Mouse (Mus musculus): ENCODE measurements around the gene Ech1.

The Ech1 gene

DNA sequence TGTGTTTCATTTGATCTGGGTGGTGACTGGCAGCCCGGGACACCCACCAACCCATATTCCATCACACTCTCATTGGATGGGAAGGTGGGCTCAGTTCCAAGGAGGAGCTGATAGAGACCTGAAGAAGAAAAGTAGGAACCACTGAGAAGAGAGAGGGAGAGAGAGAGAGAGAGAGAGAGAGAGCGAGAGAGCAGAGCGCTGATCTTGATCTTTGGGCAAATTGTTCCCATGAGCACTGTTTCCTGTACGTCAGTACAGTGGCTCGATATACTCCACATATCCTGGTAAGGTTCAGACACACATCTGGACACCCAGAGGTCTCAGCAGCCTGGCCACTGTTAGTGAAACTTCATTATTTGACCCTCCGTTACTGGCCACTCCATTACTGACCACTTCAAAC is 38.5 kb downstream of the Ech1 start, which contains the start of gene Lgals7:
Lgals7 (plus strand) TSS at position 314 of the 400 bp plus-strand sequence.
- no peak for DNase-seq

DNA sequence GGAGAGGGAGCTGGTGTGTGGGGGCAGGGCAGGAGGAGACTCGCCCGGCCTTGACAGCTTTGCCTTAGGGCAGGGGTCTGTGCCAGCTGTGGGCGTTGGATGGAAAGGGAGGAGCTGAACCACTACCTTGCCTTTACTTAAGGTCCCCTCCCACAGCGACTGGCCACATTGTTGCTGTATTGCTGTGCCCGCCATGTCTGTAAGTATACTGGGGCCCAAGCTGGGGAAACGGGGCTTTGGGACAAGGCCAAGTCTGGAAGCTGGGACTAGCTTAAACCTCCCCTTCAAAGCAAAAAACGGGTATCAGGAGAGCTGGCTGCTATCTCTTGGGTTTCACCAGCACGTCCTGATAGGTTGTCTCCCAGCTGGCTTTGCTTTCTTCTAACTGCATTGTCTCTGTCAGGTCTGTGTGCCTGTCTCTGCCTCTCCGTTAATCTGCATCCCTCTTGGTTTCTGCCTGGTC is 39.3 kb downstream of the Ech1 start:
- DNase-seq = no peak

DNA sequence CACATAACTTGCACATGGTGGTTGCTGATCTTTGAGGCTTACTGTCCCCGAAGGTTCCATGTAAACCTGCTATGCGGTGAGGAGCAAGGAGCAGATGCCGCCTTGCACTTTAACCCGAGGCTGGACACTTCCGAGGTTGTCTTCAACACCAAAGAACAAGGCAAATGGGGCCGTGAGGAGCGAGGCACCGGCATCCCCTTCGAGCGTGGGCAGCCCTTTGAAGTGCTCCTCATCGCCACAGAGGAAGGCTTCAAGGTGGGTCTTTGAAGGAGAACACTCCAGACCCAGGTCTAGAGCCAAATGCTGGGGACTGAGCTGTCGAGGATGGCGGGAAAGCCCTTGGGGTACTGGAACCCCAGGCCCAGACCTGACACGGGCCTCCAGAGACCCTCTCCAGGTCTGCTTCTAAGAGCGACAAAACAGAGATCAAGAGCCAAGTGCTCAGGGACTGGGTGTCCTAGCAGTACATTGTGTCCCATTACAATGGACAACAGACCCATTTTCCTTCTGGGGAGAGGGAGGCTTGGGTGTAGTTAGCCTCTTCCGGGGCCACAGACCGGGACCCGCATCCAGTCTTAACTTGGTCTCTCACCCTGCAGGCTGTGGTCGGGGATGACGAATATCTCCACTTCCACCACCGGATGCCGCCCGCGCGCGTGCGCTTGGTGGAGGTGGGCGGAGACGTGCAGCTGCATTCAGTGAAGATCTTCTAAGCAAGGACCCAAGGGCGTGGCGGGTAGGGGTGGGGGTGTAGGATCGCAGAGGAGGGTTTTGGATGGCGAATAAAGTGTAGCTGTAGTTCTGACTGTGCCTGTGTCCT is 40.7 kb downstream of the Ech1 start:
- peak; percentile 95 to 97 for DNase-seq

DNA sequence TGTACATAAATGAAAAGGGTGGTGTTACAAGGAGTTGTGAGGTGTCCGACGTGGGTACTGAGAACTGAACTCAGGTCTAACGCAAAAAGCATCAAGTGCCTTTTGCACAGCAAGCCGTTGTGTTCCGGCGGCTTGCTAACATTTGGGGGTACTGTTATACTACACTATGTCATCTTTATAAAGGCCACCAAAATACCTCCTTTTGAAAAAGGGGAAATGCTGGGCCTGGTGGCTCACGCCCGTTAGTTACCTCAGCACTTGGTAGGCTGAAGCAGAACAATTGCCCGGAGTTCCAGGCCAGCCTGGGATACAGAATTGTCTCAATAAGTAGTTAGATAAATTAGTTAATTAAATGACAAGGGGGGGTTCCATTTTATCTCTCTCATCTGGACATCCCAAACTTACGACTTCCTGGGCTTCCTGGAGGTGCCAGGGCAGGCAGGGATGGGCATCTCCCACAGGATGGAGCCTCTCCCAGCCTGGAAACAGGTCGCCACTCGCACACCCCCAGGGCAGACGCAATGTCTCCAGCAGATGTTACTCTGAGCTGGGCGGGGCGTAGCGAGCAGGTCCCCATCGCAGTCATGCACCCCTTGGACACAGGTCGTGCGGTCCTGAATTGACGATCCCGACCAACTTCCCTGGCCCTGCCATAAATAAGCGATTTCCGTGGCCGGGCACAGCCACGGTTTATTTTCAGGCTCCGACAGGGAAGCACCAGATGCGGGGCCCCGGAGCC is 41.9 kb downstream of the Ech1 start:
- peak; percentile 29 to 41 for DNase-seq

DNA sequence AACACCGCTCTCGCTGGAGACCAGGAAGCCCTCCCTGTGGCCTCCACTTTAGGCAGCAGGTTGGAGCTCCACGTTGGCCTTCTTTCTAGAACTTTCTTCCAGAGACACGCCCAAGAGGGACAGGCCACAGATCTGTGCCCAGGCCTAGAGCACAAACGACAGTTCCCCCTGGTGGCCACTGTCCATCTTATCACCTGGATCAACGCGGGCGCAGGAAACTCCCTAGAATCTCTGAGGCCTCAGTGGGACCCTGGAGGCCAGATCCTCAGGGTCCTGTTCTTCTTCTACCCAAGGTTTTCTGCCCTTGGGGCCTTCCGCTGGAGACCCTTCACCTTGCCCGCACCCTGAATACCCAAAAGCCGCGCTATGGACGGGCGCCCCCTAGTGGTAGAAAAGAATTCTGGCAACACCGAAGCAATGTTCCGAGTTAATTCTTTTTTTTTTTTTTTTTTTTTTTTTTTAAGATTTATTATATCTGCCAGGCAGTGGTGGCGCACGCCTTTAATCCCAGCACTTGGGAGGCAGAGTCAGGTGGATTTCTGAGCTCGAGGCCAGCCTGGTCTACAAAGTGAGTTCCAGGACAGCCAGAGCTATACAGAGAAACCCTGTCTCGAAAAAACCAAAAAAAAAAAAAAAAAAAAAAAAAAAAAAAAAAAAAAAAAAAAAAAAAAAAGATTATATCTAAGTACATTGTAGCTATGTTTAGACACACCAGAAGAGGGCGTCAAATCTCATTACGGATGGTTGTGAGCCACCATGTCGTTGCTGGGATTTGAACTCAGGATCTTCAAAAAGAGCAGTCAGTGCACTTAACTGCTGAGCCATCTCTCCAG is 42.7 kb downstream of the Ech1 start:
- DNase-seq = peak; percentile 89 to 91

DNA sequence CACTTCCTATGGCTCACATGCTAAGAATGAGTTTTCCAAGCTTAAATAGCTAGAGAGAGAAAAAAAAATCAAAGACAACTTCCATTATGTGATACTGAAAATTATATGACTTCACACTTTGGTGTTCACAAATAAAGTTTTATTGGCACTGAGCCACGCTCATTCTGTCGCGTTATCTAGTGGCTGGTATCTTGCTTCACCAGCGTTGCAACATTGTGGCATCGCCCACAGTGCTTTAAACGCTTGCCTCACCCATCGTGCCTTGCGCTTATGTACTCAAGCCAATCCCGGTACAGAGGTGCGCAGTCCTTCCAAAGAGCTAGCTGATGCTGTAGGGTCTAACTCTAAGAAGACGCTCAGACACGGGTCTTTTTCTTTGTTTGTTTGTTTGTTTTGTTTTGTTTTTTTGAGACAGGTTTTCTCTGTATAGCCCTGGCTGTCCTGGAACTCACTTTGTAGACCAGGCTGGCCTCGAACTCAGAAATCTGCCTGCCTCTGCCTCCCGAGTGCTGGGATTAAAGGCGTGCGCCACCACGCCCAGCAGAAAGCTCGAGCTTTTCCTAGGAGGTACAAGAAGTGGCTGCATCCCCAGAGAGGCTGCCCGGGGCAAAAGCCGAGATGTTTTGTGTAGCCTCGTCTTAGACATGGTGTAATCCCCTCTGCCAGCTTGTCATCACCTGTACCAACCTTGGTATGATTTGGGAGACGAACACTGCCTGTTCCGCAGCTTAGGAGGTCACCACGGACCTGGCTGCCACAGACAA is 46.1 kb downstream of the Ech1 start:
- DNase-seq = no peak

DNA sequence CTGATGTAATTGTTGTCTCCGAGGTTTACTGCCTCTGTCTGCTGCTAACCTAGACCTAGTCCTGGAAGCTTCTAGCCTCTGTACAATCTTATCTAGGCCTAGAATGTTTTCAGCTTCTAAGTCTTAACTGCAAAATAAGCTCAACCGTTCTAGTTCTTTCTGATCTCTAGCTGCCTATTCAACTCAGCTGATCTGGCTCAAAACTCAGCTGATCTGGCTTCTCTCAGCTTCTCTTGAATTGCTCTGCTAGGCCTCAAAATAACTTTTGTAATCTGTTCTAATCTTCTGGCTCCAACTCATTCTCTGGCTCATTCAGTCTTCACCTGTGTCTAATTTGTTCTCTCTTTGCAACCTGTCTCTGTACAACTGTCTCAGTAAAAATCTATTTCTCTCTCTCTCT is 49.5 kb downstream of the Ech1 start:
- DNase-seq = no peak

DNA sequence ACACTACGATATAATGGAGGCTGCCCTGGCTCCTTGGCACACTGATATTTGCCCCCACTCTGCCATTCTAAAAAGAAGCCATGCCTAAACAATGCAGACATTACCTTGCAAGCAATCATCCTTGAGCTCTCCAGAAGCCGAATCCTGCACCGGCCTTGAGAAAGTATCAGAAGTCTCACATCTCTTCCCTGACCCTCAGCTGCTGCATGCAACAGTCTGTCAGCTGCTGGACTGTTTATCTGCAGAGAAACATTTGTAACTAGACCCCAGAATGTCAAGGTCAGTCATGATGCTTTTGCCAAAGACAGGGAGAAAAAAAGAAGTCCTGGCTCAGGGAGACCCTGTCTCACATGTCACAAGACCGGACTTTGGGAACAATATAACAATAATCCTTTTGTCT is 51.1 kb downstream of the Ech1 start:
- no peak for DNase-seq

DNA sequence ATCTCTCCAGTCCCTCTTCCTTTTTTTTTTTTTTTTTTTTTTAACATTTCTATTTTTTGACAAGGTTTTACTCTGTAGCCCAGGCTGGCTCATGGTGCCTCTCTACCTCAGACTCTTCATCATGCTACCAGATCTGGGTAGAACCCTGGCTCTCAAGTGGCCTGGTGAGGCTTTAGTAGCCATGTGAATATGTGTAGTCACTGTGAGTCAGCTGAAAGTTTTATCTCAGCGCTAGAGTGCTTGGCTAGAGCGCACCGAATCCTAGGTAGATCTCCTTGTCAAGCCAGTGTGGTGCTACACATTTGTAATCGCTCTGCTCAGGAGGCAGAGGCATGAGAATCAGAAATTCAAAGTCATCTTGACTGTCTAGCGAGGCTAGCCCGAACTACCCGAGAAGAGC is 52.1 kb downstream of the Ech1 start:
- DNase-seq = no peak

DNA sequence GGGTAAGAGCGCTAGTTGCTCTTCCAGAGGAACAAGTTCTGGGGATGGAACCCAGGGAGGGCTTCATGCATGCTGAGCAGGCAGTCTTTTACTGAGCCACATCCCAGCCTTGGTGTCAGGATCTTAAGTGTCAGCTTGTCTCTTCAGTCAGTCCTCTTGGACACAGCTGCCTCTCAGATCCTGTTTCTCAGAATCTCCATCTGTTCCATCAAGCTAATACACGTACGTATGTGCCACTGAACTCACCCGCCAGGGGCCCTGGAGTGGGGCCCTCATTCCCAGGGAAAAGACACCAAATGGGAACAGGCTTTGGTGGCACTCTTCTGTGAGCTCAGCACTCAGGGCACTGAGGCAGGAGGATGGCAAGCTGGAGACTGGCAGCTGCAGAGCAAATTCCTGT is 52.8 kb downstream of the Ech1 start:
- no peak for DNase-seq

DNA sequence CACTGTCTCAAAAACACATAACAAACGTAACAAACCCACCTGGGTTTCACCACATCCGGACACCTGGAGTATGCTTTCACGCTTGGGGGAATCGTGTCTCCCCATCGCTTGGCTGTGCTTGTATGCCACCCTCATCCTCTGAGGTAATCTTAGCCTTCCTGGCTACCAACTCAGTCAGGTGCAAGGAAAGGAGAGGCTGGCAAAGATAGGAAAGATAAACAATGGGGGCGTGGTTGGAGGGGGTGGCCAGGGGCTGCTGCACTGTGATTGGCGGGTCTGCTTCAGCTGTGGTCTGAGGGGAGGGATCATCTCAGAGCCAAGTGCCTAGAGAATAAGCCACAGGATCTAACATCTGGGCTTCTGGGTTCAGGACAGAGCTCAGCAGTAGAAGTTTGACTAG is 54.6 kb downstream of the Ech1 start:
- peak; percentile 10 to 14 for DNase-seq

DNA sequence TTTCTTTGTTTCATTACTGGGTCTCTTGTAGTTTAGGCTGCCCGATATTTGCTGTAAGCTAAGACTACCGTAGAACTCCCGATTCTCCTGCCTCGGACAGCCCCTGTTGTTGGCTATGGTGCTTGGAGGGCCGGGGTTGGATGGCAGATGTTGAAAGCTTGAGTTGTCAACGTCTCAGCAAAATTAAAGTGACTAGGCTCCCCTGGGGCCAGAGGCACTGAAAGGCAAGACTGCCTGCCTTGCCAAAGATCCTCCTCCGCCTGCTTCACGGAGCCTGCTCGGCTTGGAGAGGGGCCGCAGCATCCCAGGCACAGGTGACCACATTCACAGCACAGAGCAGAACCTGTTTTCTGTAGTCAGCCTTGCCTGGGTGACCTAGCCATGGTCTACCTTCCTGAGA is 55.5 kb downstream of the Ech1 start:
- DNase-seq = no peak

DNA sequence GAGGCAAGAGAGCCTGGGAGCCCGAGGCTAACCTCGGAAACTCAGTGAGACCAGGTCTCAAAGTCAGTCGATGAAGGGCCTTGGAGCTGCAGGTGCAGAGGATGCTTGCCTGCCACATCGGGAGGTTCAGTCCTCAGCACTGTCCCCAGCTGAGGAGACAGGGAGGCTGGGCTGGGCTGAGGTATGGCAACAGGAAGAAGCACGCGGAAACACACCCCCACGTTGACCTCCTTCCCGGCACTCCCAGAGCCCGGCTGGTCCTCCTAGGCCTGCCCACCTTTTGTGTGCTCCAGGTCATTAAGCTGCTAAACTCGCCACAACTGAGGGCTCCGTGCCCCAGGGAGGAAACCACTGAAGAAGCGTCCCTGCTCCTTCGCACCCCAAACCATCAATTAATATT is 56.2 kb downstream of the Ech1 start, which contains the start of gene Capn12:
Capn12 (plus strand) TSS at position 224 of the 400 bp plus-strand sequence.
- no peak for DNase-seq
